Mouse (Mus musculus): Measurements from ENCODE around the gene Cfap65. TPM values are rescaled to one million over a fixed set of nuclear protein-coding genes. Genes with fewer than 3 reads are reported as not detected.

Gene Cfap65
- total RNA-seq, 2 experiments from 2014 or later: not detected

GRCm38 (mm10) chr1:74884196-74885141 lies 50.9 kb downstream of the Cfap65 start:
- no peak for ATAC-seq (replicated peaks; ENCODE audit: low FRiP score, poor library complexity, severe bottlenecking)

GRCm38 (mm10) chr1:74883441-74883840 lies 52.0 kb downstream of the Cfap65 start:
- ATAC-seq (replicated peaks; ENCODE audit: low FRiP score, poor library complexity, severe bottlenecking): no peak

DNA sequence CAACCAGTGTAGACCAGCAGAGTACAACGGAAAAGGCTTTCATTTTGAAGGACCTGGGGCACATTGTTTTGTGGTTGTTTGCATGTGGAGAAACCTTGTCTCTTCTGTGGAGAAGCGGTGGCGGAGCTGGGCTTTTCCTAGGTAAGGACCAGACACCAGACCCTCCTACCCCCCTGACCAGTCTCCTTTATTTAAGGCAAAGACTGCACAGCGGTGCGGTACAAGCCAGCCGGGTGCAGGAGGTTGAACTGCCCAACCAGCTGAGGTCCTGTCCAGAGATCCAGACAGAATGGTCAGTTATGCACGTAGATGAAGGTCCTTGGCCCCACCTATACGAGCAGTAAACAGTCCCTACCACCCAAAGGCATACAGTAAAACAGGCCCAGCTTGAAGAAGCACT lies 52.6 kb downstream of the Cfap65 start:
- ATAC-seq (replicated peaks; ENCODE audit: low FRiP score, poor library complexity, severe bottlenecking): no peak

GRCm38 (mm10) chr1:74882055-74882734 lies 53.2 kb downstream of the Cfap65 start:
- ATAC-seq (replicated peaks; ENCODE audit: low FRiP score, poor library complexity, severe bottlenecking): no peak

GRCm38 (mm10) chr1:74880785-74881360 lies 54.5 kb downstream of the Cfap65 start:
- ATAC-seq (replicated peaks; ENCODE audit: low FRiP score, poor library complexity, severe bottlenecking): no peak

DNA sequence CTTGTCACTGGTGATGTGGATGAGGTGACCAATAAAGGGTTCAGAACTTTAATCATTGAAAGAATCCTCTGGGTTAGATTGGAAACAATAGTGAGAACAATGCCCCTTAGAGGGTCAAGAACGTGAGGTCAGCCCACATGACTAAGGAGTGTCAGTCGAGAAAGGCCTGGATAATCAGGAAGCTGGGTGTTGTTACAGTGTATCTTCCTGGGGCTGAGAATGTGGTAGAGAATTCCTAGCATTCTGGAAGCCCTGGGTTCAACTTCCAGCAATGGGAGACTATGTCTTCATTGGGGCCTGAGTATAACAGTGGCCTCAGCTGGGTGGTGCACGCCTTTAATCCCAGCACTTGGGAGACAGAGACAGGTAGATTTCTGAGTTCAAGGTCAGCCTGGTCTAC lies 58.2 kb downstream of the Cfap65 start:
- no peak for ATAC-seq (replicated peaks; ENCODE audit: low FRiP score, poor library complexity, severe bottlenecking)

GRCm38 (mm10) chr1:74872218-74872617 lies 63.2 kb downstream of the Cfap65 start:
- ATAC-seq (replicated peaks; ENCODE audit: low FRiP score, poor library complexity, severe bottlenecking): no peak

DNA sequence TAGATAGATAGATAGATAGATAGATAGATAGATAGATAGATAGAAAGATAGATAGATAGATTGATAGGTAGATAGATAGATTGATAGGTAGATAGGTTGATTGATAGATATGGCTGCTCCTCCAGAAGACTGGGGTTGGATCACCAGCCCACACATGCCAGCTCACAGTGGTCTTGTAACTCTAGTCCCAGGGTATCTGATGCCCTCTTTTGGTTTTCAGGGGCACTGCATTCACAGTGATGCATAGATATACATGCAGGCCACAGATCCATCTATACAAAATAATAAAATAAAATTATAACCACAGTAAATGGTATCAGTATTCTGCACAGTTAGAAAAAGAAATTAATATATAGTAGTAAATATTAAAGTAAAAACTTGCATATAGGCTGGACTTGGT lies 73.6 kb downstream of the Cfap65 start:
- no peak for ATAC-seq (replicated peaks; ENCODE audit: low FRiP score, poor library complexity, severe bottlenecking)

- ATAC-seq (replicated peaks; ENCODE audit: low FRiP score, poor library complexity, severe bottlenecking): no peak
Measured at GRCm38 (mm10) chr1:74859223-74859984, 76.0 kb downstream of the Cfap65 start.

DNA sequence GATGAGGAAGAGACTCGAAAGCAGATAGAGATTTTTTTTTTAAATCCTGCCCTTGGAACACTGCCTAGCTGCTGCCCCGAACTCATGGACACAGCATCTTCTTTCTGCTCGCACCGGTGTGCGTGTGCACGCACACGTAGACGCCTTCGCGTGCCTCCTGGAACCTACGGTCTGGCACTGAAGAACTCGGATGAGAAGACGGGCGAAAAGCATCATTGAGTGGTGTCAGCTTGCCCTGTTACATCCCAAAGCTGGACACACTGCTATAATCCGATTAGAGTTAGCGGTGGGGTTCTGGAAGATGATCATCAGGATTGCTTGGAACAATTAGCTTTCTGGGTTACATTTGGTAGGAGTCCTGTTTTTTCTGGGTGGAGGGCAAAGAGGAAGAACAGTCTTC lies 76.6 kb downstream of the Cfap65 start:
- ATAC-seq (replicated peaks; ENCODE audit: low FRiP score, poor library complexity, severe bottlenecking): no peak

GRCm38 (mm10) chr1:74858171-74858719 lies 77.2 kb downstream of the Cfap65 start:
- ATAC-seq (replicated peaks; ENCODE audit: low FRiP score, poor library complexity, severe bottlenecking): no peak

- no peak for ATAC-seq (replicated peaks; ENCODE audit: low FRiP score, poor library complexity, severe bottlenecking)
Measured at GRCm38 (mm10) chr1:74857677-74858076, 77.7 kb downstream of the Cfap65 start.

GRCm38 (mm10) chr1:74857201-74857600 lies 78.2 kb downstream of the Cfap65 start:
- ATAC-seq (replicated peaks; ENCODE audit: low FRiP score, poor library complexity, severe bottlenecking): no peak

DNA sequence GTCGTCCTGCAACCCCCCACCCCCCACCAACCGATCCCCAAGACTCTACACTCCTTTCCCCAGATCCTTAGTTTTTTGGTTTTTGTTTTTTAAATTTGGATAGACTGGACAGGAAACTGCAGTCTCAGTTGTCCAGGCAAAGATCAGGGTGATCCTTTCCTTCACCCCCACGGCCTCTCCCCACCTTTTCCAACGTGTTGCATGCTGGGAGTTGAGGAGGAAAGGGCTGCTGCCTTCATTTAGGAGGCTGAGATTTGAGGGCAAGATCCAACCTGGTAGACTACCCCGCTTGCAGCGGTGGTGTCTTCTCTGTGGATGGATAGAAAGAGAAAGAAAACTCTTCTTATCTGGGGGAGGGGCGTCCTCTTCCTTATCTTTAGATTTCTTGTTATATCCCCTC lies 78.6 kb downstream of the Cfap65 start:
- no peak for ATAC-seq (replicated peaks; ENCODE audit: low FRiP score, poor library complexity, severe bottlenecking)

GRCm38 (mm10) chr1:74856439-74856720 lies 79.0 kb downstream of the Cfap65 start:
- ATAC-seq (replicated peaks; ENCODE audit: low FRiP score, poor library complexity, severe bottlenecking): no peak

- ATAC-seq (replicated peaks; ENCODE audit: low FRiP score, poor library complexity, severe bottlenecking): no peak
Measured at GRCm38 (mm10) chr1:74855651-74856438, 79.6 kb downstream of the Cfap65 start.

DNA sequence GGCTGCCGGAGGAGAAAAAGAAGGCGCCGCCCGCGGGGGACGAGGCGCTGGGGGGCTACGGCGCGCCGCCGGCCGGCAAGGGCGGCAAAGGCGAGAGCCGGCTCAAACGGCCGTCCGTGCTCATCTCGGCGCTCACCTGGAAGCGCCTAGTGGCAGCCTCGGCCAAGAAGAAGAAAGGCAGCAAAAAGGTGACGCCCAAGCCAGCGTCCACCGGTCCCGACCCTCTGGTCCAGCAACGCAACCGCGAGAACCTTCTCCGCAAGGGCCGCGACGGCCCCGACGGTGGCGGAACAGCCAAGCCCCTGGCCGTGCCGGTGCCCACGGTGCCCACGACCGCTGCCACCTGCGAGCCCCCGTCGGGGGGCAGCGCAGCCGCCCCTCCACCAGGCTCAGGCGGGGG lies 80.2 kb downstream of the Cfap65 start:
- ATAC-seq (replicated peaks; ENCODE audit: low FRiP score, poor library complexity, severe bottlenecking): no peak

DNA sequence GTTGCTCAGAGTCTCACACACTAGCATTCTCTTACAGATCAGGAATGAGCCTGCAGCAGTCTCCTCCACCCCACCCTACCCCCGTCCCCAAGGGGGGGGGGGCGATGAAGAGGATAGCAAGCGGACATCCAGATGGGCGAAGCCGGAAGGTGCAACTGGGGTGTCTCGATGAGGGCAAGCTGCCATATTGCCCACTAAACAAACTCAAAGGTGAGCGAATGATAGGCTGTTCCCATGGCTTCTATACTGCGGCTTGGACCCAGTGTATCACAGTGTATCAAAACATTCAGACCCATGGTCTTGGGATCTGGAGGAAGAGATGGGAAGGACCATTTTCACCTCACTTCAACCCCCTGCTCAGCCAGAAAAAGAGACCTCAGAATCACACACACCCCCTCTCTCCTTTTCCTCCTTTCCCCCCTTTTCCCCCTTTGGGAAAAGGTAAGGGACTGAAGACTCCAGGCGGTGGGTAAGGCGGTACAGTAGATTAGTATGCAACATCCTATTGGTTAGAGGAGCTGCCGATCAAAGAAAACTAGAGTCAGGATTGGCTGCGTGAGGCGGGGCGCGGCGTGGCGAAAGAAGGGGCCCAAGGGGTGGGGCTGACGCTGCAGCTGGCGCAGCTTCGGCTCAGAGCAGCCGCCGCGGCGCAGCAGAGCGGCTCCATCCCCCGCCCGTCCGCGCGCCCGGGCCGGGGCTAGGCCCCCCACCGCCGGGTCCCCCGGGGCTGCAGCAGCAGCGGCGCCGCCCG lies 80.9 kb downstream of the Cfap65 start, which contains the start of gene Cdk5r2:
TSS of gene Cdk5r2 (plus strand) at position 629 of the 751 bp plus-strand sequence.
- ATAC-seq (replicated peaks; ENCODE audit: low FRiP score, poor library complexity, severe bottlenecking): no peak
